Mouse (Mus musculus) intestine, embryonic 14.5 days (tissue): ENCODE measurements around the gene Grin2b. TPM values are rescaled to one million over a fixed set of nuclear protein-coding genes. Genes with fewer than 3 reads are reported as not detected.

Experiments used
- ATAC-seq: fragments of 200-750 bp; cut with Nextera tagmentation; replicated peaks from 2 replicates; pipeline ENCODE4 v1.8.0; 2017; ENCODE audit warnings: low read depth, moderate number of reproducible peaks, moderate TSS enrichment, moderate library complexity; ENCODE audit not compliant: low FRiP score, low TSS enrichment
- DNase-seq: peaks from one replicate; pipeline ENCODE4 v3.0.0-alpha.2; 2018; ENCODE audit warnings: low spot score
- H3K27ac ChIP-seq: fragments of 300-500 bp; sonication (generic); 2 replicates; pipeline ENCODE4 v1.5.1; 2014; ENCODE audit warnings: low read depth, mild to moderate bottlenecking, control low read depth
- H3K27me3 ChIP-seq: fragments of 300-500 bp; sonication (generic); replicated peaks from 2 replicates; pipeline ENCODE4 v1.6.1; 2014; ENCODE audit warnings: low read length, control low read depth; ENCODE audit not compliant: control insufficient read depth, insufficient read depth
- H3K36me3 ChIP-seq: fragments of 300-500 bp; sonication (generic); 2 replicates; pipeline ENCODE4 v1.6.1; 2014; ENCODE audit warnings: low read length, control low read depth; ENCODE audit not compliant: control insufficient read depth, insufficient read depth
- H3K4me1 ChIP-seq: fragments of 300-500 bp; sonication (generic); replicated peaks from 2 replicates; pipeline ENCODE4 v1.6.1; 2014; ENCODE audit warnings: low read length, control low read depth, mixed read lengths; ENCODE audit not compliant: control insufficient read depth, insufficient read depth
- H3K4me2 ChIP-seq: fragments of 300-500 bp; sonication (generic); 2 replicates; pipeline ENCODE4 v1.6.1; 2014; ENCODE audit warnings: low read length
- H3K4me3 ChIP-seq: fragments of 300-500 bp; sonication (generic); 2 replicates; pipeline ENCODE4 v1.5.1; 2014; ENCODE audit warnings: low read depth, low read length, control low read depth, mixed read lengths
- H3K9ac ChIP-seq: fragments of 300-500 bp; sonication (generic); 2 replicates; pipeline ENCODE4 v1.6.1; 2014; ENCODE audit warnings: mild to moderate bottlenecking, low read length
- H3K9me3 ChIP-seq: fragments of 300-500 bp; sonication (generic); 2 replicates; pipeline ENCODE4 v1.6.1; 2016; ENCODE audit warnings: low read length, control low read depth; ENCODE audit not compliant: control insufficient read depth
- WGBS: fragments of 180-500 bp; shearing (Covaris S2); extraction: QIAGEN DNeasy Blood & Tissue Kit; methylation state at CpG from one replicate; pipeline ENCODE4 v1.1.7; 2014; 5-methylcytosine and 5-hydroxymethylcytosine counted together
- polyA plus RNA-seq: library from polyadenylated mRNA; unstranded; fragments of >200 nt; fragmentation: Nextera tagmentation; extraction: Ambion mirVana; gene quantifications from 2 replicates; pipeline ENCODE4 v1.2.1, GENCODE M21; 2014

Grin2b gene
- polyA plus RNA-seq, 1 experiment from 2014 or later = 0.77 TPM

DNA sequence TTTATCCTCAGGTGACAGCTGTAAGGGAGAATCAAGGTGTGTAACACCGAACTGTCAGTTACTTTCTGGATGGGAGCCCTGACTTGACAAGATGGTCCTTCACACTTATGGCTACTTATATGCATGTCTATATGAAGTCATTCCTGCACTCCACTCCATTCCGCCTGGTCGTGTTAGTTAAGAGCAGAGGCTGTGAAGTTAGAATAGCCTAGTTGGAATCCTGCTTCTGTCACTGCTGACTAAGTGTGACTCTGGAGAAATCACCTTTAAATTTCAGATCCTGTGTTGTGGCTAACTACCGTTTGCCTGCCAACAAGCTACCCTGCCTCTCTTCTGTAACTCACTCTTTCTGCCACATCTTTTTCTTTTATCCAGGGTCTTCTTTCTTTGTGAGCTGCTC is 381.9 kb downstream of the Grin2b start:
- H3K4me2 ChIP-seq = no peak overlapping the region
- no peak overlapping the region for H3K9ac ChIP-seq
- H3K9me3 ChIP-seq = no peaks in the 10 kb centered on the region
- no peak overlapping the region for H3K4me3 ChIP-seq
- H3K27ac ChIP-seq = no peak overlapping the region
- WGBS = 89% methylated on average over 4 of the region's 4 CpGs
- no peaks in the 10 kb centered on the region for H3K36me3 ChIP-seq
- H3K27me3 ChIP-seq = no peaks in the 10 kb centered on the region
- no peak for DNase-seq
- H3K4me1 ChIP-seq = no peaks in the 10 kb centered on the region
- ATAC-seq = no peak

DNA sequence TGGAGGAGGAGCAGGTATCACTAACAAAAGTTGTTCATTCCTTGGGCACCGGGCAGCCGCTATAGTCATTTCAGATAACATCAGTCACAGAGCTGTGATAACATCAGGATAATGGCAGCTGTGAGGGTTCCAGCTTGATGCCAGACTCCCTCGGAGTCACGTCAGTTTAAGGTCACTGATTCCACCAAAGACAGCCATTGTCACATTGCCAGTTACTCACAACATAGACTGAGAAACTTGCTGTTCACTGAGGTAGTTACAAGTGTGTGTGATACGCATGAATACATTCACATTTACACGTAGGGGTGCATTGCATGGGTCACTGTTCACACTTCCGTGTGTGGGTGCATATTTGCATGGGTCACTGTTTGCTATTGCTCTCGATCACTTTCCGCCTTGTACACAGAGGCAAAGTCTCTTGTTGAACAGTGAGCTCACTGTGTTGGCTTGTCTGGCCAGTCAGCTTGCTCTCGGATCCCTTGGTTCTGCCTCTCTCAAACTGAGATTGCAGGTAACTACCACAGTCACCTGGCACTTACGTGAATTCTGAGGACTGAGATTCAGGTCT is 383.6 kb downstream of the Grin2b start:
- 86% methylated on average over 11 of the region's 11 CpGs for WGBS
- Histone ChIP-seq H3K9me3 (no peaks in the 10 kb centered on the region), H3K4me3 (no peak overlapping the region), H3K9ac (no peak overlapping the region), H3K36me3 (no peaks in the 10 kb centered on the region), H3K27ac (no peak overlapping the region), H3K4me2 (no peak overlapping the region), H3K4me1 (no peaks in the 10 kb centered on the region), H3K27me3 (no peaks in the 10 kb centered on the region)
- DNase-seq (no peak), ATAC-seq (no peak)

DNA sequence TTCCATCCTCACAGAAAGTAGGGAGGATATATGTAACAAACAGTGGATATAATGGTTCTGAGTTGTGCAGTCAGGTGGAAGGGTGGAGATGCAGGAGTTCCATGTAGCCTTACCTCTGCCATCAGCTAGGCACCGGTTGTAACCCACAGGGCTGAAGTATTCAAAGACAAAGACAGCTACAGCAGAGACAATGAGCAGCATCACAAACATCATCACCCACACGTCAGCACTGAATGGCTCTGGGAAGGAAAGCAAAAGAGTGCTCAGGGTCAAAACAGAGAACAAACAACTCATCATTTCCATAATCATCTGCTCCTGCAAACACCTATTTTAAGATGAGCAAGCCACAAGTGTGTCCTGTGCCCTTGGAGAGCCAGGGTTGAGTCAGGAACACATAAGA is 398.6 kb downstream of the Grin2b start:
- no peak overlapping the region for H3K4me2 ChIP-seq
- no peak overlapping the region for H3K27ac ChIP-seq
- ATAC-seq (no peak), DNase-seq (no peak)
- H3K27me3 ChIP-seq = no peaks in the 10 kb centered on the region
- H3K9me3 ChIP-seq = no peaks in the 10 kb centered on the region
- no peaks in the 10 kb centered on the region for H3K4me1 ChIP-seq
- no peaks in the 10 kb centered on the region for H3K36me3 ChIP-seq
- WGBS = 77% methylated on average over 2 of the region's 2 CpGs
- no peak overlapping the region for H3K9ac ChIP-seq
- H3K4me3 ChIP-seq = no peak overlapping the region

DNA sequence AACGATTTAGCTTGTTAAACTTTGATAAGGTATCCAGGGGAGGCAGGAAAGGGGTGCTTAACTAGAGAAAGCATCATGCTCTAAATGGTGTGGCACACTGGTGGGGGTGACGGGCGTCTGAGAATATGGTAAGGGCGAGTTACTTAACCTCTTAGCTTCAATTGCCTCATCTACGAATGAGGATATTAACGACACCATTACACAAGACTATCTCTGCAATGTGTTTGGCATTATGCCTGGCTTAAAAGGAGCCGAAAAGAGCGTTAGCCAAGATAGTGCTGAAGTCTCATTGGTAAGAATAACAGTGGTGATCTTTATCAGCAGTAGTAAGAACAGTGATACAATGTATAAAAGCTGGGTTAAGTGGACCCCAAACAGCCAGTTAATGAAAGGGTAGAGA is 405.7 kb downstream of the Grin2b start:
- Histone ChIP-seq H3K9ac (no peak overlapping the region), H3K4me2 (no peak overlapping the region), H3K27ac (no peak overlapping the region), H3K4me3 (no peak overlapping the region), H3K4me1 (no peaks in the 10 kb centered on the region), H3K9me3 (no peaks in the 10 kb centered on the region), H3K27me3 (no peaks in the 10 kb centered on the region), H3K36me3 (no peaks in the 10 kb centered on the region)
- 76% methylated on average over 8 of the region's 8 CpGs for WGBS
- ATAC-seq = no peak
- DNase-seq = no peak

DNA sequence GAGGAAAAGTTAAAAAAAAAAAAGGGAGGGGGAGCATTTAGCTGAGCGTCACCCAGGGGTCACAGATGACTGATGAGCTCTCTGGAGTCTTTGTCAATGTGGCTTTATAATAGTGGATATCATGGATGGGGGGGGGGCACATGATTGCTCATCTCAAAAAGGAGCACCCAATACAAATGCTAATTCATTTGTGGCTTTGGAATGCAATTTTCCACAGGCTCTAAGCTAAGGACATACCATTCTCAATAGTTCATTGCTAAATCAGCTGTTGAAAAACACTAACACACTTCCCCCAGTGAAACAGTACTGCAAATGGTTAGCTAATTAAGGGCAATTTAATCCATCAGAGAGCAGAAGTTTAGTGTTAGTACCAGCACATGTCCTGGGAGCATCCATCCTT is 414.6 kb downstream of the Grin2b start:
- no peak overlapping the region for H3K9ac ChIP-seq
- no peak overlapping the region for H3K4me3 ChIP-seq
- no peaks in the 10 kb centered on the region for H3K9me3 ChIP-seq
- no peaks in the 10 kb centered on the region for H3K27me3 ChIP-seq
- H3K27ac ChIP-seq = no peak overlapping the region
- no peaks in the 10 kb centered on the region for H3K4me1 ChIP-seq
- no peak for ATAC-seq
- no peak for DNase-seq
- WGBS = 57% methylated on average over 1 of the region's 1 CpGs
- H3K4me2 ChIP-seq = no peak overlapping the region
- H3K36me3 ChIP-seq = no peaks in the 10 kb centered on the region

DNA sequence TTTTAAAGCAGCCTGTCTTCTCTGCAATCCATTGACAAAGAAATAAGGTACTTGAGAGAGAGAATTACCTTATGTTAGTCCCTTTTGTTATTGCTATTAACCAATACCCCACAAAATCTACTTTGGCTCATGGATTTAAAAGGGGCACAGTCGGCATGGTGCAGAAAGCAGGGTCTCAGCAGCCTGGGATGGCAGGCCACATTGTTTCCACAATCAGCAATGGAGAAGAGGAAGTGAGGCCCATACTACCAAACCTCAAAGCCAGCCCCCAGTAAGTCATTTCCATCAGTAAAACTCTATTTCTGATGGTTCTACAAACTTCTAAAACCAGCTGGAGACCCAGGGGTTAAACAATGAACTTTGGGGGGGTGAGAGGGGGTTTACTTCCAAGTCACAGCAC is 417.2 kb downstream of the Grin2b start:
- 77% methylated on average over 1 of the region's 1 CpGs for WGBS
- H3K9me3 ChIP-seq = no peaks in the 10 kb centered on the region

DNA sequence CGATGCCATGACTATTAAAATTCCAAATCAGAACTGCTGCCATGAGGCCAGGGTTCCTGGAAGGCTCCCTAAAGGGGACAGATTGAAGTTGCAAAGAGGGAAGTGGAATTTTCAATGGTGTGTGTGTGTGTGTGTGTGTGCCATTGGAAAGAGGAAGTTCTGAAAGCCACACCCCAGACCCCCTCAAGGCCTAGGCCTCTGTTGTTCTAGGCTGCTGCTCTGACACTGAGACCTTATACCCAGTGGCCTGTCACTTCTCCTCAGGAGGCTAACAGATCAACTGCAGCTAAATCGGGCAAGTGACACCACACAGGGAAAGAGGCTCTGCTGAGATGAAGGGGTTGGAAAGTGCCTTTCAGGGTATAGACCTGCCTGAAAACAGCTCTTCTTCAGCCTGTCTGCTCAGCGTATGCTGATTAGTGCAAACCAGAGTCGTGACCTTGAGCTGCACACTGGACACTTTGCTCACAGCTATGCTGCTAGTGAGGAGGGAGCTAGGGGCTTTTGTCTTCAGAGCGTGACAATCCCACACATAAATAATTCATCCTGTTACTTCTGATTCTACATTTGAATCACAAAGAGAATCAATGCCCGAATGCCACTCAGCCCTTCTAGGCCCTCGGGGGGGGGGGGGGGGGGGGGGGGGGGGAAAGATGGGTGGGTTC is 424.8 kb downstream of the Grin2b start:
- Histone ChIP-seq H3K9ac (no peak overlapping the region), H3K27me3 (no peaks in the 10 kb centered on the region), H3K4me2 (no peak overlapping the region), H3K27ac (no peak overlapping the region), H3K9me3 (no peaks in the 10 kb centered on the region), H3K4me1 (no peaks in the 10 kb centered on the region), H3K4me3 (no peak overlapping the region), H3K36me3 (no peaks in the 10 kb centered on the region)
- WGBS = 77% methylated on average over 5 of the region's 7 CpGs
- no peak for DNase-seq
- no peak for ATAC-seq

More for the DNA sequence above, 417.2 kb downstream of the Grin2b start:
- no peak overlapping the region for H3K9ac ChIP-seq
- H3K27ac ChIP-seq = no peak overlapping the region
- H3K4me3 ChIP-seq = no peak overlapping the region
- no peaks in the 10 kb centered on the region for H3K27me3 ChIP-seq
- no peaks in the 10 kb centered on the region for H3K36me3 ChIP-seq
- no peak overlapping the region for H3K4me2 ChIP-seq
- no peak for DNase-seq
- no peak for ATAC-seq
- H3K4me1 ChIP-seq = no peaks in the 10 kb centered on the region

DNA sequence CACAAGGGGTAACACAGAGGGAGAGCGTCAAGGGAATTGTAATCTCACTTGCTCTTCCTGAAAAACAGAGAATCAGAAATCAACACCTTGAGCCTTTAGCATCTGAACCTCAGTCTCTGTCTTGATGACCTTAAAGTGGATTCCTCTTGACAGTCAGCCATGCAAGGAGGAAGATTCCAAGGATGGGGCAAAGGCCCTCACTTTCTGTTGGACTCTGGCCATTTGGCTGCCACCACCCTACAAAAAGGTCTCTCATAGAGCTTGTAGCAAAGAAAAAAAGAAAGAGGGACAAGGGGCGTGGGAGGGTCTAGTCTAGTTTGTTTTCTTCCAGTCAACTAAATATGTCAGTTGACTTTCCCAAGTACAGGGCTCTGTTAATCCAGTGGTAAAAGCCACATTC is 427.7 kb downstream of the Grin2b start:
- 77% methylated on average over 2 of the region's 2 CpGs for WGBS
- H3K27me3 ChIP-seq = no peaks in the 10 kb centered on the region
- no peak overlapping the region for H3K4me2 ChIP-seq
- no peak overlapping the region for H3K4me3 ChIP-seq
- H3K9ac ChIP-seq = no peak overlapping the region
- H3K9me3 ChIP-seq = no peaks in the 10 kb centered on the region
- no peak overlapping the region for H3K27ac ChIP-seq
- no peak for ATAC-seq
- no peaks in the 10 kb centered on the region for H3K36me3 ChIP-seq
- no peak for DNase-seq
- H3K4me1 ChIP-seq = no peaks in the 10 kb centered on the region

DNA sequence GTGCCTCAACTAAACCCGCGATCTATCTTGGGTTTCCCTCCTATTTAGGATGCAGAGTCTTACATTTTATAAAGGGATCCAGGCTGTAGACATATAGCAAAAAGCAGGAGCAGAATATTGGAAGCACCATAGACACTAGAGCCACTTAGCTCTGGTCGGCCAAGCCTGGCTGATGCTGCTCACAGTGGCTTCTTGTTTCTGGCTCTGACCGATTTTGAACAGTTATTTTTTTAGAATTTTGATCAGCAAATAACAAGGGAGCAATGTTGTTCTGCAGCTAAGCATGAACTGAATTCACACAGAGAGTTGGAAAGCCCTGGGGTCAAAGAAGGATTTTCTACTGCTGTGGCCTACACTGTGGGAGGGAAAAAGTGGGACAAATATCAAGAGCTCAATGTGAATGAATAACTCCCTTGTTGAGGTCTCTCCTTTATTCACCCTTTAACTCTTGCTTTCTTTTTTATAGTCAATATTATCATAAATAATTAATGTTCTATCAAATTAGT is 439.0 kb downstream of the Grin2b start:
- Histone ChIP-seq H3K4me3 (no peak overlapping the region), H3K4me1 (no peaks in the 10 kb centered on the region), H3K9ac (no peak overlapping the region), H3K4me2 (no peak overlapping the region), H3K9me3 (no peaks in the 10 kb centered on the region; the same call in 1 of the 2 replicates), H3K36me3 (no peaks in the 10 kb centered on the region), H3K27me3 (no peaks in the 10 kb centered on the region), H3K27ac (no peak overlapping the region)
- ATAC-seq = no peak
- 92% methylated on average over 4 of the region's 4 CpGs for WGBS
- DNase-seq = no peak
